Mouse (Mus musculus) heart, adult 18-20 months (tissue): ENCODE results near the gene Wdr83os. TPM values are rescaled to one million over a fixed set of nuclear protein-coding genes. Genes with fewer than 3 reads are reported as not detected.
"Not testable (repeated sequence)": the region's sequence is repeated elsewhere in the genome, so short reads cannot be mapped to it uniquely, and the experiment has no call there.

Source experiments
- DNase-seq, 2 experiments: peaks; one replicate each; pipeline ENCODE4 v3.0.0; 2021 to 2022; ENCODE audit warnings: mixed read lengths in 1 of 2
- microRNA-seq, 2 experiments: library from miRNA; unstranded; fragments of <30 nt; microRNA quantifications; one replicate each; pipeline ENCODE4 v1.2.0; 2022
- total RNA-seq, 2 experiments: library from RNA; stranded (reverse); gene quantifications; 2 replicates each; pipeline ENCODE4 v1.2.3; 2021

Gene Wdr83os
- total RNA-seq, 2 experiments from 2014 or later: 42.1 to 47.3 TPM

DNA sequence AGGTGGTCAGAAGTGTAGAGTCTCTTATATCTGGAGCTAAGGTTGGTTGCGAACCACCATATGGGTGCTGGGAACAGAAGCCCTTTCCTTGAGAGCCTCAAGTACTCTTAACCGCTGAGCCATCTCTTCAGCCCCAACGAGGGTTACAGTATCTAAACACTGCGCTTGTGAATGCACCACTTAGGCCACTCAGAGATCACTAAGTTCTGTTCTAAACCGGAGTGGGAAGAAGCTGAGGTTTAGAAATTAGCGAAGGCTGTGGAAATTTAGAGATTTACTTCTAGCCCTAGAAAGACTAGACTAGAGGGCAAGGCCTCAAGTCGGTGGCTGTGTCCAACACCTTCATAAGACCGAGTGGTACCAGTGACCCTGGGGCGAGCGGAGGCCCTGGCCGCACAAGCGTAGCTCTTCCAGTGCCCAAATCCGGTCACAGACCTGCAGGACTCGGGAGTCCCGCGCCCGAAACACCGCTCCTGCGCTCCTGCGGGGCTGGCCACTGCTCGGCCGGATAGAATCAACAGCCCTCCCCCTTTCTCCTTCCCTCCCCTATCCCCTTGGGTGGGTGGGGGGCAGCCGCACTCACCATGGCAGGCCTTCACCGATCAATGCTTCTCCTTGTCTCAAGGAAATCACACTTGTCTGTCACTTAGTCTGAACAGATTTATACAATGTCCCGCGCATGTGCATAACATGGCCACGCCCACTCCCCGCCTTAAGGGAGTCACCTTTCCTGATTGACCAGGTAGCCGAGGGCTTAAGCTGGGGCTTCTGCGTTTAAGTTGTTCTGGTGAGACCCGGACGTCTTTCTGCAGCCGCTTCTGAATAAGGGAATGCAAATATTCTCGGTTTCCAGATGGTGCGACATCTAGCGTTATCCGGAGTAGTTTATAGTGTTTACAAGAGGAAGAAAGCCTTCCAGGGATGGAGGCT lies 38.8 kb downstream of the Wdr83os start:
- DNase-seq: peak; percentile 86 to 92

DNA sequence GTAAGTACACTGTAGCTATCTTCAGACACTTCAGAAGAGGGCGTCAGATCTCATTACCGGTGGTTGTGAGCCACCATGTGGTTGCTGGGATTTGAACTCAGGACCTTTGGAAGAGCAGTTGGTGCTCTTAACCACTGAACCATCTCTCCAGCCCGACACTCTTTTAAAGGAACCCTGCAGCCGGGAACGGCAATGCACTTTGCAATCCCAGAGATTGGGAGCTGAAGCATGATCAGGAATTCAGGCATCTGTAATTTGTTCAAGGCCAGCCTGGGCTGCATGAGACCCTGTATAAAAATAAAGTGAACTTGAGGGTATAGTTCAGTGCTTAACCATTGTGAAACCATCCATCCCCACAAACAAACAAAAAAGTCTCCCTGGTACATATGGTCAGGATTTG lies 39.7 kb downstream of the Wdr83os start:
- not testable (repeated sequence) for DNase-seq

DNA sequence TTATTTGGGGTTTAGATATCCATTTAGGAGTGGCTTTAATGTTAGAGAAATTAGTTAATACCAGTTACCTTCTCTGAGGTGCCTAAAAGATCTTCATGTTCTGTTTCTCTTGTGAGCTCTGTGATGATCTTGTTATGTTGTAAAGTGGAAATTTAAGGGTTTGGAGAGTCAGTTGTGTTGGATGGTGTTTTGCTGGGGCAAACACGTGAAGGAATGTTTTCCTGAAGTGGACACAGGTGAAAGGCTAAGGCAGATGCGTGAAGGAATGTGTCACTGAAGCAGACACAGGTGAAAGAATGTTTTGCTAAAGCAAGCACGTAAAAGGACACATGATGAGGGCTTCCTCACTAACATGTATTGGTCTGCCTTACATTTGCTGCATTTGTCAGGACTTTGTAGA lies 42.5 kb downstream of the Wdr83os start, which contains the start of gene Zfp791:
TSS of gene Zfp791 (minus strand) at position 101 of the 400 bp plus-strand sequence.
- DNase-seq: no peak

DNA sequence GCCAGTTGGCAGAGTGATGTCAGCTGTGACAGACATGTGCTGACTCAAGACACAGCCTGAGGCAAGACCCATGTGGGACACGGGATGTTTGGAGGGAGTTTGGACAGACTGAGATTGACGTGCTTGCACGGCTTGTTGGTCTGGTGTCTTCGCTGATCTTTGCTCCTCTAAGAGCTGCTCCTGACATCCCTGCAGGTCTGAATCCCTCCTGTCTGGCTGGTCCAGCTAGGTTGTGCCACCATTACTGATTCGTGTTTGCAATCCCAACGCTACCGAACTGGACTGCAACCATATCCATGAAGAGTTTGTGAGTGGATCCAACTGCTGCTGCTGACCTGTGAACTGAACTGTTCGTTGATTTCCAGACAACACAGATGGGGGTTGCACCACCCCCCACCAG lies 43.2 kb downstream of the Wdr83os start:
- no peak for DNase-seq

Small RNAs within 50 kb of the gene (microRNA-seq; reads per million reads assigned to microRNA genes)
- gene Gm23388 (0.81 to 1.1 reads per million in 2 experiments), gene Mir7070 (0.76 to 1.1 reads per million in 2 experiments)

Other genes with a start within 250 kb of the Wdr83os start
- gene Gadd45gip1, start 249.2 kb upstream of the Wdr83os start, total RNA-seq: 10 to 100 TPM; 31.5 to 35.7 TPM
- gene Rad23a, start 240.1 kb upstream of the Wdr83os start, total RNA-seq: 10 to 100 TPM; 88.5 to 96.7 TPM
- 100 to 1,000 TPM; 297 to 306 TPM for gene Calr, start 233.8 kb upstream of the Wdr83os start, total RNA-seq
- 10 to 100 TPM; 22.6 to 22.9 TPM for gene Farsa, start 223.8 kb upstream of the Wdr83os start, total RNA-seq
- gene Syce2, start 208.6 kb upstream of the Wdr83os start, total RNA-seq: 1 to 10 TPM; 4.4 to 4.9 TPM
- 10 to 100 TPM; 79.9 to 84.2 TPM for gene Gcdh, start 186.8 kb upstream of the Wdr83os start, total RNA-seq
- not detected for gene Klf1, start 178.8 kb upstream of the Wdr83os start, total RNA-seq
- gene Dnase2a, start 172.2 kb upstream of the Wdr83os start, total RNA-seq: 10 to 100 TPM in 1 of 2 experiments, 1 to 10 TPM in 1; 9.5 to 11.0 TPM
- under 1 TPM; 0.10 TPM for gene Mast1, start 143.4 kb upstream of the Wdr83os start, total RNA-seq
- gene Rtbdn, start 133.7 kb upstream of the Wdr83os start, total RNA-seq: not detected
- gene Gm49661, start 111.3 kb upstream of the Wdr83os start, total RNA-seq: 1 to 10 TPM in 1 of 2 experiments, not detected in 1; 2.3 TPM
- gene Prdx2, start 111.2 kb upstream of the Wdr83os start, total RNA-seq: 100 to 1,000 TPM; 648 to 740 TPM
- gene Rnaseh2a, start 111.0 kb upstream of the Wdr83os start, total RNA-seq: 10 to 100 TPM; 45.6 to 48.4 TPM
- 10 to 100 TPM; 11.0 to 13.9 TPM for gene Junb, start 102.0 kb upstream of the Wdr83os start, total RNA-seq
- gene Hook2, start 90.1 kb upstream of the Wdr83os start, total RNA-seq: 1 to 10 TPM; 2.7 TPM
- gene Best2, start 66.2 kb upstream of the Wdr83os start, total RNA-seq: not detected
- gene Asna1, start 55.5 kb upstream of the Wdr83os start, total RNA-seq: 10 to 100 TPM; 64.7 to 67.3 TPM
- gene Trir, start 53.9 kb upstream of the Wdr83os start, total RNA-seq: 10 to 100 TPM; 84.5 to 87.7 TPM
- 10 to 100 TPM; 24.1 to 31.2 TPM for gene Tnpo2, start 43.8 kb upstream of the Wdr83os start, total RNA-seq
- gene Fbxw9, start 20.7 kb upstream of the Wdr83os start, total RNA-seq: 1 to 10 TPM; 2.7 to 3.2 TPM
- not detected for gene Gm5741, start 12.8 kb upstream of the Wdr83os start, total RNA-seq
- gene Dhps, start 9.0 kb upstream of the Wdr83os start, total RNA-seq: 10 to 100 TPM; 36.5 to 36.6 TPM
- 10 to 100 TPM; 28.7 to 34.6 TPM for gene Wdr83, start 566 bp downstream of the Wdr83os start, total RNA-seq
- gene Man2b1, start 2.5 kb downstream of the Wdr83os start, total RNA-seq: 10 to 100 TPM; 27.6 to 27.7 TPM
- gene Zfp791, start 42.4 kb downstream of the Wdr83os start, total RNA-seq: 1 to 10 TPM; 1.7 to 2.4 TPM
- not detected for gene Cks1brt, start 71.2 kb downstream of the Wdr83os start, total RNA-seq
- gene Olfr371, start 145.2 kb downstream of the Wdr83os start, total RNA-seq: not detected
- gene Orc6, start 218.9 kb downstream of the Wdr83os start, total RNA-seq: 1 to 10 TPM; 5.8 to 6.8 TPM
- 10 to 100 TPM; 69.0 to 71.6 TPM for gene Vps35, start 219.1 kb downstream of the Wdr83os start, total RNA-seq